Mouse (Mus musculus) thymus, adult 2 months (tissue): ENCODE results near the gene Lrrc8a.

Experiments used
- CTCF ChIP-seq: fragments of 200-500 bp; IDR thresholded peaks from 2 replicates; pipeline ENCODE4 v1.5.1; 2012; ENCODE audit warnings: mild to moderate bottlenecking, control low read depth, low read length, moderate library complexity, borderline replicate concordance; ENCODE audit not compliant: control insufficient read depth, poor library complexity, insufficient read depth; ENCODE audit errors: extremely low read depth
- POLR2A ChIP-seq: fragments of 200-500 bp; IDR thresholded peaks from 2 replicates; pipeline ENCODE4 v1.6.1; 2012; ENCODE audit warnings: mild to moderate bottlenecking, low read length, control low read depth, moderate library complexity; ENCODE audit not compliant: control insufficient read depth, poor library complexity, insufficient read depth; ENCODE audit errors: extremely low read depth

- no peak for TF ChIP-seq POLR2A
- no peak for TF ChIP-seq CTCF
These were observed 5.0 kb downstream of the Lrrc8a start for GRCm38 (mm10) chr2:30242509-30242908.
